Mouse (Mus musculus): ENCODE data around the gene Pip5k1b.

DNA sequence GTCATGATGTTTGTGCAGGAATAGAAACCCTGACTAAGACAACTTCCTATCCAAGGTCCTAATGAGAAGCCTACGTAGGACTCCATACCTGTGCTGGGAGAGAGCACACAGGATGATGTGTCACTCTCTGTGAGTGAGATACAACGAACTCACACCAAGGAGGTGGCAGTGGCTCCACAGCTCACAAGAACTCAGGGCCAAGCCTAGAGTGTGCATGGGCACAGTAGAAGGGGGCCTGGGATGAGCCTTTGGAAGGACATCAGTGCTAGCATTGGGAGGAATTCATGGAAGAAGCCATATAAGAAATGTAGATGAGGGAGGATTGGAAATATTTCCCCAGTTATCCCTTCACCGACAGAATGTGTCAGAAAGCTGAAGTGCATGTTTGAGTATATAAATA, 39.7 kb downstream of the Pip5k1b start:
- TF ChIP-seq CTCF (IDR thresholded peaks at IDR 0.05; ENCODE audit: borderline replicate concordance, insufficient read depth, low read depth, low read length) (no peak), POLR2A (IDR thresholded peaks at IDR 0.05; ENCODE audit: borderline replicate concordance, insufficient read depth, low read length) (no peak)

Data from cerebellum, adult 2 months (tissue).